Mouse (Mus musculus) limb, embryonic 14.5 days (tissue): Measurements from ENCODE around the gene Meis1. TPM values are rescaled to one million over a fixed set of nuclear protein-coding genes. Genes with fewer than 3 reads are reported as not detected.
A peak's percentile ranks its signal among the peaks of the same experiment; 100 is the strongest.

ENCODE experiments used
- ATAC-seq: fragments of 200-750 bp; cut with Nextera tagmentation; 2 replicates; pipeline ENCODE4 v1.8.0; 2017; ENCODE audit warnings: low read depth, moderate number of reproducible peaks, moderate TSS enrichment; ENCODE audit not compliant: low FRiP score
- DNase-seq: peaks from one replicate; pipeline ENCODE4 v3.0.0-alpha.2; 2015; ENCODE audit warnings: low spot score
- H3K27ac ChIP-seq: fragments of 300-500 bp; sonication (generic); replicated peaks from 2 replicates; pipeline ENCODE4 v1.5.1; 2014; ENCODE audit warnings: low read depth, mild to moderate bottlenecking, low read length, moderate library complexity, mixed read lengths
- H3K27me3 ChIP-seq: fragments of 300-500 bp; sonication (generic); 2 replicates; pipeline ENCODE4 v1.6.1; 2014; ENCODE audit warnings: low read length, mixed read lengths; ENCODE audit not compliant: control insufficient read depth, insufficient read depth
- H3K36me3 ChIP-seq: fragments of 300-500 bp; sonication (generic); 2 replicates; pipeline ENCODE4 v1.6.1; 2014; ENCODE audit warnings: mild to moderate bottlenecking, low read length, moderate library complexity, mixed read lengths; ENCODE audit not compliant: control insufficient read depth, insufficient read depth
- H3K4me1 ChIP-seq: fragments of 300-500 bp; sonication (generic); 2 replicates; pipeline ENCODE4 v1.6.1; 2014; ENCODE audit warnings: antibody characterized with exemption, low read length, mixed read lengths; ENCODE audit not compliant: control insufficient read depth, insufficient read depth
- H3K4me2 ChIP-seq: fragments of 300-500 bp; sonication (generic); replicated peaks from 2 replicates; pipeline ENCODE4 v1.6.1; 2014; ENCODE audit warnings: low read depth, mild to moderate bottlenecking, low read length, moderate library complexity; ENCODE audit not compliant: severe bottlenecking
- H3K4me3 ChIP-seq: fragments of 300-500 bp; sonication (generic); replicated peaks from 2 replicates; pipeline ENCODE4 v1.5.1; 2014; ENCODE audit warnings: low read length
- H3K9ac ChIP-seq: fragments of 300-500 bp; sonication (generic); 2 replicates; pipeline ENCODE4 v1.6.1; 2014; ENCODE audit warnings: mild to moderate bottlenecking, low read depth, low read length, moderate library complexity; ENCODE audit not compliant: severe bottlenecking
- H3K9me3 ChIP-seq: fragments of 300-500 bp; sonication (generic); 2 replicates; pipeline ENCODE4 v1.6.1; 2016; ENCODE audit warnings: low read length; ENCODE audit not compliant: control insufficient read depth
- POLR2A ChIP-seq: fragments of 200-500 bp; IDR thresholded peaks from 2 replicates; pipeline ENCODE4 v1.8.0; 2012; ENCODE audit warnings: inconsistent platforms, mild to moderate bottlenecking, moderate library complexity, borderline replicate concordance; ENCODE audit not compliant: insufficient read depth, insufficient read length; ENCODE audit errors: extremely low read depth
- WGBS: fragments of 180-500 bp; shearing (Covaris S2); extraction: QIAGEN DNeasy Blood & Tissue Kit; methylation state at CpG from one replicate; pipeline ENCODE4 v1.1.7; 2014; 5-methylcytosine and 5-hydroxymethylcytosine counted together
- polyA plus RNA-seq, 2 experiments: library from polyadenylated mRNA; depleted of rRNA in 1 of 2; stranded (reverse) in 1 of 2; unstranded in 1 of 2; fragments of >200 nt; fragmentation: Nextera tagmentation in 1 of 2; extraction: Ambion mirVana in 1 of 2; gene quantifications; 2 replicates each; pipeline versions ENCODE4 v1.2.1 to v1.2.3; 2012 to 2014

The Meis1 gene
- polyA plus RNA-seq, 2 experiments, result 15.9 to 16.2 TPM

DNA sequence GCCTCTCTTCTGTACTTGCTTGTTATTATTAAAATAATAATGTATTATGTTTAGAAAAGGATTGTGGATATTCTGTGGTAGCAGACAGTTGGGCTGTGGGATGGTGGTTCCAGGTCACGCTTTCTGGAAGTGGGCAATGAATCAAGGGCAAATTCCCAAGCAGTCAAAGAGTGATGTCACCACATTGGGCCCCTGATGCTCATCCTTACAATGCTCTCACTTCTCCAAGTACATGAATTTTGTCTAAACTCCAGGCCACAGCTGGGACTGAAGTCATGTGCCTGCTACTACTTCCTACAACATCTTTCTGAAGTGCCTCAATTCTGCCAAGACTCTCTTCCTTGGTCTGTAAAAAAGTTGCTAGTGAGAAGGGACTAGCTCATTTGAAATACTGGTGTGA lies 59.3 kb downstream of the Meis1 start:
- Histone ChIP-seq H3K4me2 (no peak overlapping the region), H3K9ac (no peak overlapping the region), H3K9me3 (no peaks in the 10 kb centered on the region), H3K27ac (no peak overlapping the region), H3K4me3 (no peak overlapping the region), H3K4me1 (0 out of 2 replicates have a peak, but pooled peaks cover 2% of the 10 kb centered on the region), H3K27me3 (no peaks in the 10 kb centered on the region), H3K36me3 (no peaks in the 10 kb centered on the region)
- 86% methylated on average over 1 of the region's 1 CpGs for WGBS
- ATAC-seq, result no peak
- DNase-seq, result no peak
- no peak for TF ChIP-seq POLR2A

DNA sequence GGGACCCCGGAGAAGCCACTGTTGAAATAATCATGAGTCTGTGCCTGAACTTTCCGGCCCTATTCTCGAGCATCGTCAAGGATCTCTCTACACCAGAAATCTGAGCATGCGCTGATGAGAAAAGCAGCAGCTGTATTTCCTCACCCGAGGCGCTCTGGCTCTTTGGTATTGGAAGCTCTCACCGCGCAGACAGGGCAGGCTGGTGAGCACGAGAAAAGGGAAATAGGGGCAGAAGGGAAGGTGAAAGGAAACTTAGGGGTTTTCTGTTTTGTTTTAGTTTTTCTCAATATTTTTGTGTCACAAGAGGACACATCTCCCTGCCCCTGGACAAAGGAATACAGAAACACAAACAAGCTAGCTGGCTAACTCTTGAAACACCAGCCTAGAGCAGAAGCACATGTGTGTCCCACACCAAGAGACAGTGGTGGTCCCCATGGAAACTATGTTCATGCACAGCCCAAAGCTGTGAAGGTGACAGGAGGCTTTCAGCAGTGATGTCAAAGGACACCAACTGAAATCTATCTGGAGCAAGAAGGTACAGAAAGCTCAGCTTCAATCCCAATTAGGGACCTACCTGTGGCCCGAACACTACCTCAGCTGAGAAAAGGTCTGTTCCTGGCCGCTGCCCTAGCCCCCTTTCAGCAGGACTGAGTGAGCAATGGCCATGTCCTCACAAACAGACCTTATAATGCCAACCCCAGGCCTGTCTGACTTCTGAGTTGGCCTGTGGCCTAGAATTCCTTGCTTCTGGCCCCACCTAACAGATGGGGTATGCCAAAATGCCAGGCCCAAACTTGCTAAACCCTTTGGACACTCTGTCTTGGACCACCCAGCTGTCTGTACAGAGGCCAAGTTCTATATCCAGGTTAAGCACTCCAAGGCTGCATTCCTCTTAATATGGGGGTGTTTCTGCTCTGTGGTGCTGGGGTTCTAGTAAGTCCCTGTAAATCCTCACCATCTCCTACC lies 60.7 kb downstream of the Meis1 start:
- Histone ChIP-seq H3K9me3 (no peaks in the 10 kb centered on the region), H3K4me3 (no peak overlapping the region), H3K9ac (no peak overlapping the region), H3K4me2 (peak overlapping the region; percentile 39), H3K27me3 (no peaks in the 10 kb centered on the region), H3K36me3 (no peaks in the 10 kb centered on the region), H3K27ac (no peak overlapping the region), H3K4me1 (0 out of 2 replicates have a peak, but pooled peaks cover 2% of the 10 kb centered on the region)
- DNase-seq (peak; percentile 56), ATAC-seq (no peak)
- whole genome bisulfite sequencing, result 41% methylated on average over 12 of the region's 12 CpGs
- TF ChIP-seq POLR2A, result no peak

- ATAC-seq, result no peak
- TF ChIP-seq POLR2A, result no peak
- H3K4me3 ChIP-seq, result no peak overlapping the region
- H3K36me3 ChIP-seq, result no peaks in the 10 kb centered on the region
- H3K27me3 ChIP-seq, result no peaks in the 10 kb centered on the region
- H3K27ac ChIP-seq, result no peak overlapping the region
- H3K9me3 ChIP-seq, result no peaks in the 10 kb centered on the region
- no peak overlapping the region for H3K9ac ChIP-seq
- no peak for DNase-seq
- 47% methylated on average over 12 of the region's 12 CpGs for WGBS
- H3K4me1 ChIP-seq, result 0 out of 2 replicates have a peak, but pooled peaks cover 2% of the 10 kb centered on the region
- peak overlapping the region; percentile 39 for H3K4me2 ChIP-seq
Observed at GRCm38 (mm10) chr11:18957097-18957804, 61.5 kb downstream of the Meis1 start.

DNA sequence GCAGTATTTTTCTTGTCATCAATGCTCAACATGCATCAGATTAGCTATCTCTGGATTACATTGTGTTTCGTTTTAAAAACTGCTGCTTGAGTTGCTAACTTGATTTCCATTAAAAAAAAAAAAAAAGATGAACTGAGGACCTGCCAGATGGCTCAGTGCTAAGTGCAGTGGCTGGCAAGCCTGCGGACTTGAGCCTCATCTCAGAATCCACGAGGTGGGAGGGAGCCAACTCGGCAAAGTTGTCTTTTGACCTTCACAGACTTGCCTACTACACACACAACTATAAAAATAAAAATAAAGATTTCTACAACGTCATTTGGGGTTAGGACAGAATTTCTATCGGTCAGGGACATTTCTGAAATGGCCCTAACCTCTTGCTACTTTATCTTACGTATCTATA lies 62.8 kb downstream of the Meis1 start:
- DNase-seq (no peak), ATAC-seq (no peak)
- Histone ChIP-seq H3K9ac (no peak overlapping the region), H3K4me1 (0 out of 2 replicates have a peak, but pooled peaks cover 2% of the 10 kb centered on the region), H3K27ac (no peak overlapping the region), H3K4me2 (no peak overlapping the region), H3K4me3 (no peak overlapping the region), H3K36me3 (no peaks in the 10 kb centered on the region), H3K27me3 (no peaks in the 10 kb centered on the region), H3K9me3 (no peaks in the 10 kb centered on the region)
- WGBS, result 76% methylated on average over 7 of the region's 7 CpGs
- TF ChIP-seq POLR2A, result no peak

DNA sequence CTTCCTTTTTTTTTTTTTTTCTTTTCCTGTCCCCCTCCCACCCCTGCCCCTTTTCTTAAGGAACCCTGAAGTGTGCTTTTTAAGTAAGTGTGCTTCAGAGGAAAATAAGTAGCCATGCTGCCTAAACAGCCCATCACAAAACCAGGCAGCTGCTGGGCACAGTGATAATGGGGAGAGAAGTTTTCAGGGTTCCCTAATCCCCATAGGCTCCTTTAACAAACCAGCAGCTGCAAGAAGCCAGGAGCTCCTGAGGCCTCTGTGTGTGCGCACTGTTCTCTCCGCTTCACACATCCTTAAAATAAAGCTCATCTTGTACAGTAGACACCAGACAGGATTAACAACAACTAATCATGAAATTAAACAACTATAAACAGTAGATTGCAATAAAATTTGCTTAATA lies 63.9 kb downstream of the Meis1 start:
- Histone ChIP-seq H3K4me1 (0 out of 2 replicates have a peak, but pooled peaks cover 2% of the 10 kb centered on the region), H3K9ac (no peak overlapping the region), H3K9me3 (no peaks in the 10 kb centered on the region), H3K4me2 (no peak overlapping the region), H3K36me3 (no peaks in the 10 kb centered on the region), H3K4me3 (no peak overlapping the region), H3K27ac (no peak overlapping the region), H3K27me3 (no peaks in the 10 kb centered on the region)
- no peak for TF ChIP-seq POLR2A
- 72% methylated on average over 2 of the region's 2 CpGs for WGBS
- DNase-seq (no peak), ATAC-seq (no peak)
